In genomic region chr19:57591631-57592030, GRCm38 (mm10) we compare ENCODE assay signal across 16 mouse cellular contexts. TPM values are rescaled to one million over a fixed set of nuclear protein-coding genes. Genes with fewer than 3 reads are reported as not detected.
DNase-seq lines count a peak whose midpoint lies in the region; TF ChIP-seq lines count a peak whose summit lies in the region.
"Had no signal": no experiment of that assay in that cellular context is flagged by ENCODE, and none has a peak within 500 bp of the region (broad histone marks: within the 10 kb centered on the region; RNA-seq: fewer than 3 reads in every experiment).

No protein-coding gene starts in this region.

- TF ChIP-seq EP300 in heart, adult 2 months (IDR thresholded peaks at IDR 0.05; ENCODE audit: insufficient read depth, low read depth, low read length) = no peak

- no peak overlapping the region for H3K27ac ChIP-seq in heart, adult 2 months
- H3K27ac ChIP-seq: heart, embryonic 15.5 days; hindbrain, embryonic 15.5 days; limb, embryonic 12.5 days; macrophage; neural tube, embryonic 12.5 days had no signal

- WGBS in heart, adult 2 months = 81% methylated on average over 10 of the region's 10 CpGs

- no peak for DNase-seq in heart, adult 2 months
- no peak for DNase-seq in heart, postnatal 10 days
- peak; percentile 12 for DNase-seq in left cerebral cortex, postnatal 4 days
- DNase-seq in left cerebral cortex, adult 9 months (ENCODE audit: low spot score in 2 of 2) = no peak
- DNase-seq in thymus, postnatal 14 days = peak; percentile 18
- DNase-seq in thymus, postnatal 0 days (ENCODE audit: low spot score) = no peak
- DNase-seq in splenic B cell, adult 2 months (ENCODE audit: low read depth, low spot score) = peak; percentile 39
- DNase-seq in heart, postnatal 14 days = no peak
- DNase-seq: cerebellum, adult 9-10 months; gastrocnemius, postnatal 36 days; kidney, postnatal 10 days had no signal

- no peak for TF ChIP-seq POLR2A in heart, adult 2 months (IDR thresholded peaks at IDR 0.05; ENCODE audit: insufficient read depth, low read depth, low read length)

- H3K27me3 ChIP-seq in heart, adult 2 months (ENCODE audit: control insufficient read depth, insufficient read depth, low read length) = no peaks in the 10 kb centered on the region
- H3K27me3 ChIP-seq in splenic B cell, adult 2 months (ENCODE audit: control insufficient read depth, insufficient read depth, low read length, poor library complexity, severe bottlenecking) = no peaks in the 10 kb centered on the region
- H3K27me3 ChIP-seq: heart, embryonic 15.5 days; hindbrain, embryonic 15.5 days; limb, embryonic 12.5 days; neural tube, embryonic 12.5 days had no signal

- no peaks in the 10 kb centered on the region for H3K4me1 ChIP-seq in heart, adult 2 months (ENCODE audit: control insufficient read depth, insufficient read depth, low read length)
- H3K4me1 ChIP-seq: heart, embryonic 15.5 days; hindbrain, embryonic 15.5 days; limb, embryonic 12.5 days; neural tube, embryonic 12.5 days had no signal

- peak; percentile 29; the same call in 1 of the 2 replicates for TF ChIP-seq CTCF in heart, adult 2 months (IDR thresholded peaks at IDR 0.05)

- H3K36me3 ChIP-seq in heart, adult 2 months (ENCODE audit: control insufficient read depth, insufficient read depth, low read length) = no peaks in the 10 kb centered on the region
- no peaks in the 10 kb centered on the region for H3K36me3 ChIP-seq in splenic B cell, adult 2 months (ENCODE audit: control insufficient read depth, insufficient read depth, low read length, poor library complexity, severe bottlenecking)
- H3K36me3 ChIP-seq: heart, embryonic 15.5 days; hindbrain, embryonic 15.5 days; limb, embryonic 12.5 days; neural tube, embryonic 12.5 days had no signal

- intact Hi-C loops in heart, adult 2 months (cut with DNase I) = no loop called here
- intact Hi-C loops in heart, postnatal 10 days (cut with DNase I) = no loop called here
- intact Hi-C loops in left cerebral cortex, postnatal 4 days (cut with DNase I) = no loop called here
- intact Hi-C loops in heart, postnatal 14 days (cut with DNase I) = no loop called here

- no peak overlapping the region for H3K9ac ChIP-seq in heart, adult 2 months (ENCODE audit: low read depth, low read length)
- H3K9ac ChIP-seq: heart, embryonic 15.5 days; hindbrain, embryonic 15.5 days; limb, embryonic 12.5 days; neural tube, embryonic 12.5 days had no signal

- no peaks in the 10 kb centered on the region for H3K79me2 ChIP-seq in heart, adult 2 months (replicated peaks; ENCODE audit: control insufficient read depth, insufficient read depth, low read length)

- no peak overlapping the region for H3K4me3 ChIP-seq in heart, adult 2 months
- H3K4me3 ChIP-seq: heart, embryonic 15.5 days; hindbrain, embryonic 15.5 days; limb, embryonic 12.5 days; neural tube, embryonic 12.5 days had no signal

RNA-seq across cellular contexts. Expression of gene Atrnl1, which starts 19.2 kb away (rescaled TPM):
- 10 to 100 TPM; 13.4 to 14.2 TPM for total RNA-seq in heart, adult 2 months (2021)
- 6.3 and 10.0 TPM in 2 replicates for polyA plus RNA-seq in heart, adult 2 months (2012; rRNA removed)
- total RNA-seq in heart, postnatal 10 days (2021) = 10 to 100 TPM; 24.3 to 24.9 TPM
- total RNA-seq in left cerebral cortex, postnatal 4 days (2021) = 10 to 100 TPM; 79.5 to 86.2 TPM
- polyA plus RNA-seq in thymus, postnatal 0 days (2015; fragmentation: Nextera tagmentation; extraction: Ambion mirVana) = 2.4 and 3.0 TPM in 2 replicates
- 10 to 100 TPM; 19.2 to 21.5 TPM for total RNA-seq in heart, postnatal 14 days (2021)

Comparison
In these comparisons a context has a peak if more than half of its experiments do, and no peak if none do; other contexts are left out.
1. DNase-seq: peak in left cerebral cortex, postnatal 4 days (single experiment), thymus, postnatal 14 days (single experiment) and splenic B cell, adult 2 months (single experiment); none in heart, adult 2 months (0 of 2), heart, postnatal 10 days (0 of 2), left cerebral cortex, adult 9 months (0 of 2), thymus, postnatal 0 days (single experiment) and heart, postnatal 14 days (0 of 2).